Mouse (Mus musculus) CD4-positive naive resting alpha-beta T cell, adult 76 days (primary cell): ENCODE data around the gene 1700007K13Rik. TPM values are rescaled to one million over a fixed set of nuclear protein-coding genes. Genes with fewer than 3 reads are reported as not detected.

Source experiments
- total RNA-seq: library from RNA; stranded (reverse); gene quantifications from one replicate; pipeline ENCODE4 v1.2.4, GENCODE M21; 2023

1700007K13Rik gene
- total RNA-seq, result not detected

GRCm38 (mm10) chr2:28465836-28466518 lies at the start of gene 1700007K13Rik:
Gene 1700007K13Rik, minus strand, starts transcription at chr2:28466332.

DNA sequence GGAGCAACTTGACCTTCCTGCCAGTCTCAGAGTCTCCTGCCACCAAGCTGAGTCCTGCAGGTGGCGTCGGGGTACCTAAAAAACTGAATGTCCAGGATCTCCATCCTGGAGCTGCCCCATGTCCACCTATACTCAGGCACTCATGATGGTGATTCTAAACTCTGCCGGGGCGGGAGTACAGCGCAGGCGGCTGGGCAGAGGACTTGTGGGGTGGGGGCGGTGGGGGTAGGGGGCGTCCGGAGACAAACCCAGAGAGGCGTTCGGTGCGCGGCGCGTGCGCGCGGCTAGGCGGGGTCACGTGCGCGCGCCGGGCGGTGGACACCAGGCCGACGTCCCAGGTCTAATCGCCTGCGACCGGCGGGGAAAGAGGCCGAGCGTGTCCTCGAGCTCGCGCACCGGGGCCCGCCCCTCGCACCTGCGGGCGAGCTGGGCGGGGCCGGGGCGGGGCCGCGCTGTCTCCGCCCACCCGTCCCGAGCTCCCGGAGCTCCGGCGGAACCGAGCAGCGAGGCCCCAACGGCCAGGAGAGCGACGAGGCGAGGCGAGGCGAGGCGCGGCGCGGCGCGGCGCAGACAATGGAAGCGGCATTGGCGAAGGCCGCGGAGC lies 46.8 kb upstream of the 1700007K13Rik start, which contains the start of gene Ralgds:
Gene Ralgds (plus strand): TSS at position 328 of the 604 bp plus-strand sequence.

GRCm38 (mm10) chr2:28505795-28506194 lies 39.7 kb upstream of the 1700007K13Rik start, which contains the start of gene Gm10134:
Gene Gm10134, plus strand, starts transcription at chr2:28506095.

GRCm38 (mm10) chr2:28496671-28497070 lies 30.5 kb upstream of the 1700007K13Rik start, which contains the start of gene Gbgt1:
Gene Gbgt1, plus strand, starts transcription at chr2:28496891.

DNA sequence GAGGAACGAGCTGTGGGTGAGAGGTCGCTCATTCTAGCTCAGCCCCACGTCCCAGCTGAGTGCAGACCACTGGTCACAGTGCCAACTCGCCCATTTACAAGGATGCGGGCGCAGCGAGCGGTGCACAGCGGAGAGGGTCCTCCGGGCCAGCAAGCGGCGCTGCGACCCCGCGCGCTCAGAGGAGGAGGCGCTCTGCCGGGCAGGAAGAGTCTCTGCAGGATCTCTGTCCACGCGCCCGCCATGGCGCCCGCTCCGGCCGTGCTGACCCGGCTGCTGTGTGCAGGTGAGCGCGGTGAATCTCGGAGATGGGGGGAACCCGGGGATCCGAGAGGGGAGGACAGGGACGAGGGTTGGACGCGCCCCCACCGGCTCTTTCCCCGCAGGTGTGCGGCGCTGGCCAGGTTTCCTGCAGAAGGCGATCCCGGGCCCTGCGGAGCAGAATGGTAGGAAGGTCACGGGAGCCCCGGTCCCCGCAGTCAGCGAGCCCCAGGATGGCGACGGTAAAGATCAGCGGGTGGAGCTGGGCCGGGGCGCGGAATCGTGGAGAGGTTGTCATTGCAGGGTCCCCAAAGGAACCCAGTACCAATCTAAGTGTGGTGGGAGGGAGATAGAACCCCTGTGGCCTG lies 1.8 kb upstream of the 1700007K13Rik start, which contains the start of gene Mrps2:
Gene Mrps2 (plus strand): TSS at position 207 of the 626 bp plus-strand sequence.

DNA sequence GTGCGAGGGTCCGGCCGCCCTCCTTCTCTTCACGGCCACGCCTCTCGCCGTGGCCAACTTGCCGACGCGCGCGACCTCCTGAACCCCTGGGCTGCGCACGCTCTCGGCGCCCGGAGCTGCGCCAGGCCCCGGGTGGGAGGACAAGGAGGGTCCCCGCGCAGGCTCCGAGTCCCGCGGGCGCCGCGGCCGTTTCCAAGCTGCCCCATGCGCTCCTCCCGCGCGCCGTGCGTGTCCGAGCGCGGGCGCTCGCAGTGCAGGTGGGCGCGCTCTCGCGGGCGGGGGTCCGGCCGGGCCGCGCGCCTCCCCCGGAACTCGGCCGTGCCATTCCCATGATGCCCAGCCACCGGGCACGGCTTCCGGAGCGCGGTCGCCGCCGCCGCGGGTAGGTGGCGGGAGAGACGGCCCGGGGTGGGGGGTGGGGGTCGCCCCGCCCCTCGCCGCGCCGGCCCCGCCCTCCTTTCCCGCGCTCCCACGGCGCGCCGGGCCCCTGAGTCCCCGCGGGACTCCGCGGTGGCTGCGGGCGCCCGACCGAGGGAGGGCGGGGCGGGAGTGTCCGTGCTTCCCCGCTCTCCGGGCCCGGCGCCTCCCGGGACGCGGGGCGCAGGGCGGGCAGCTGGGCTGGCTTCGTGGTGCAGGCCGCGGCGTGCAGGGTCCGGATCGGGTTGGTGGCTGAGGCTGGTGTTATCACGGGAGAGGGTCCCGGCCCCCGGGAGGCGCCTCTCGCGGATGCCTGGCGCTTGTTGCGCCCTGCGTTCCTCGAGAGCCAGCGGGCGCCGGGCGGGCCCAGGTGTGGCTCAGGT lies 19.4 kb downstream of the 1700007K13Rik start, which contains the start of gene Ppp1r26:
Gene Ppp1r26 (plus strand): TSS at position 286 of the 800 bp plus-strand sequence.

Other genes with a start within 250 kb of the 1700007K13Rik start
- not detected for gene Ppp1r26, start 19.5 kb downstream of the 1700007K13Rik start, total RNA-seq
- gene Mrps2, start 1.7 kb upstream of the 1700007K13Rik start, total RNA-seq, result 15.0 TPM
- gene Gbgt1, start 30.6 kb upstream of the 1700007K13Rik start, total RNA-seq, result 0.59 TPM
- gene Gm10134, start 39.8 kb upstream of the 1700007K13Rik start, total RNA-seq, result not detected
- gene Ralgds, start 46.8 kb upstream of the 1700007K13Rik start, total RNA-seq, result 63.0 TPM
- 1.8 TPM for gene Cel, start 97.1 kb upstream of the 1700007K13Rik start, total RNA-seq
- 22.3 TPM for gene Gtf3c5, start 117.4 kb upstream of the 1700007K13Rik start, total RNA-seq
- gene Gfi1b, start 155.7 kb upstream of the 1700007K13Rik start, total RNA-seq, result 3.9 TPM
- gene Tsc1, start 174.9 kb upstream of the 1700007K13Rik start, total RNA-seq, result 67.9 TPM
- not detected for gene Spaca9, start 233.4 kb upstream of the 1700007K13Rik start, total RNA-seq
- not detected for gene Ak8, start 233.8 kb upstream of the 1700007K13Rik start, total RNA-seq